In the genomic region with DNA sequence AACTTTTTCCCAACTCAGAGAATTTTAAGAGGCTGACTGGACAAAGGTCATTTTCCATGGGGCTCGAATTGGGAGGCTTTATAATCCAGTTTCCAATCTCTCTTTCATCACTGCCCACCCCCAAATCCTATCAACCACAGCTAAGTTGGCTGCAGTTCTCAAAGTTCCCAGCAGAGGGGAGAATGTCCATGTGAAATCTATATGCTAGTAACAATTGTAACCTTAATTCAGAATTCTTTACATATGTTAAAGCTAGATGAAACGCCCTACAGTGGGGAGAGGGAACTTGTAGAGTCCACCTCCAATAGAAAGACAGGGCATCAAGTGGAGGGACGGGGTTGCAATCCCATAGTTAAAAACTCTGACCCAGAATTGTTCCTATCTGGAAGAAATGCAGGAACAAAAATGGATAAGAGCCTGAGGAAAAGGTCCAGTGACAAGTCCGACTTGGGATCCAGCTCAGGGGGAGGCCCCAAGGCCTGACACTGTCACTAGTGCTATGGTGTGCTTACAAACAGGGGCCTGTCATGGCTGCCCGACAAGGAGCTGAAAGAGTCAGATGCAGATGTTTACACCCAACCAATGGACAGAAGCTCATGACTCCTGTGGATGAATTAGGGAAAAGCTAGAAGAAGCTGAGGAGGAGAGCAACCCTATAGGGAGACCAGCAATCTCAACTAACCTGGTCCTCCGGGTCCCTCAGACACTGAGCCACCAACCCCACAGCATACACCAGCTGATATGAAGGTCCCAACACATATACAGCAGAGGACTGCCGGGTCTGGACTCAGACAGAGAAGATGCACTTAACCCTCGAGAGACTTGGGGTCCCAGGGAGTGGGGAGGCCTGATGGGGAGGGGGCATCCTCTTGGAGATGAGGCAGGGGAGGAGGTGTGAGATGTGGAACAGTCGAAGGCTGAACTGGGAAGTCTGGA, we compare ENCODE assay signal across 7 mouse cellular contexts. TPM values are rescaled to one million over a fixed set of nuclear protein-coding genes. Genes with fewer than 3 reads are reported as not detected.
DNase-seq lines count a peak whose midpoint lies in the region; TF ChIP-seq lines count a peak whose summit lies in the region.

No protein-coding gene starts in this region.

- TF ChIP-seq CTCF in layer of hippocampus, adult 2 months (conservative IDR thresholded peaks at IDR 0.05): peak; percentile 88

- no peak overlapping the region for H3K27ac ChIP-seq in layer of hippocampus, adult 2 months

- intact Hi-C loops in gastrocnemius, postnatal 14 days (cut with DNase I; ENCODE audit: low total_unique reads): loop anchor here (2.0 kb wide), 1 partner anchor 219 kb away; no protein-coding TSS in a partner anchor

- no peak overlapping the region for H3K4me3 ChIP-seq in layer of hippocampus, adult 2 months

- peak; percentile 77 for DNase-seq in CD4-positive, CD25-positive, alpha-beta regulatory T cell, adult 2 months (ENCODE audit: low read depth, low spot score)
- peak; percentile 14 for DNase-seq in Muller cell, postnatal 12 days (ENCODE audit: inconsistent ontology term)
- DNase-seq in cerebellum, postnatal 14 days: peak; percentile 84 to 88
- peak; percentile 35 for DNase-seq in gastrocnemius, postnatal 14 days
- DNase-seq in layer of hippocampus, adult 2 months (ENCODE audit: low spot score in 2 of 2): peak in 1 of 2 experiments; percentile 79
- peak; percentile 72 for DNase-seq in lung, postnatal 10 days
- peak; percentile 44 for DNase-seq in right cerebral cortex, adult 18-20 months

RNA-seq across cellular contexts. Expression of gene Mstn, which starts 8.1 kb away (rescaled TPM):
- 10 to 100 TPM; 27.3 to 36.4 TPM for total RNA-seq in gastrocnemius, postnatal 14 days (2021)
- under 1 TPM; 0.69 to 0.83 TPM for total RNA-seq in layer of hippocampus, adult 2 months (2021)

RNA-seq across cellular contexts. Expression of gene 1700019D03Rik, which starts 33.4 kb away (rescaled TPM):
- 1 to 10 TPM; 1.3 to 2.0 TPM for total RNA-seq in gastrocnemius, postnatal 14 days (2021)
- 1 to 10 TPM; 7.8 to 7.9 TPM for total RNA-seq in layer of hippocampus, adult 2 months (2021)

Comparison
In these comparisons a context has a peak if more than half of its experiments do, and no peak if none do; other contexts are left out.
1. RNA of gene Mstn, which starts 8.1 kb away (total RNA-seq): 27.3 to 36.4 TPM in gastrocnemius, postnatal 14 days; 0.69 to 0.83 TPM in layer of hippocampus, adult 2 months; every median in the first group is over 10 times any median in the second.